Mouse (Mus musculus): Measurements from ENCODE around the gene Gm42674.

DNA sequence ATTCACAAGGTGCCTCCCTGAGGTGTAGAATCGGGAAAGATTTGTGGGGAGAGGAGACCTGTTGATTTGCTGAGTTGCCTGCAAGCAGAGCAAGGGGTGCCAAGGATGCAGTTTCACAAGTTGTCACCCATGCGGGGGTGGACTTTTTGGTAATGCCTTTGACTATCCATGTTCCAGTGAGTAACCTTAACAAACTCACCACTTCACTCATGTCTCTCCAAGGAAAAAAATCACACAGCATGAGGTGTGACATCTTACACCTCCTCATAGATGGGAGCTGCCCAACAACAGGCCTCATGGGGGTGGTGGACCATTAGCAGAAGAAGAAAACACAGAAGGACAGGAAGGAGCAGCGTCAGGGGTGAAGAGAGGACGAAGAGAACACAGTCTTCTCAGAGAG, 19.1 kb upstream of the Gm42674 start:
- no peak for TF ChIP-seq POLR2A (IDR thresholded peaks at IDR 0.05; ENCODE audit: insufficient read depth, low read length)
- no peak for TF ChIP-seq EP300 (IDR thresholded peaks at IDR 0.05; ENCODE audit: insufficient read depth, low read depth, low read length)
- no peak for TF ChIP-seq CTCF (IDR thresholded peaks at IDR 0.05; ENCODE audit: low read depth, low read length)

Data from ES-Bruce4 (cell line).